Mouse (Mus musculus) thymus, postnatal 36 days (tissue): ENCODE results near the gene Dedd2.
"Not testable (repeated sequence)": the region's sequence is repeated elsewhere in the genome, so short reads cannot be mapped to it uniquely, and the experiment has no call there.

Experiments used
- DNase-seq, 2 experiments: peaks; one replicate each; pipeline ENCODE4 v3.0.0; 2022; ENCODE audit warnings: mixed read lengths in 2 of 2

Gene Dedd2

GRCm38 (mm10) chr7:25220457-25221101 is at the start of gene Dedd2:
Gene Dedd2, minus strand, starts transcription at chr7:25220615.
- DNase-seq = peak in 1 of 2 experiments; percentile 51

- peak; percentile 47 to 51 for DNase-seq
These were observed 49.3 kb upstream of the Dedd2 start for GRCm38 (mm10) chr7:25269545-25270271.

- DNase-seq = peak; percentile 41 to 46
These were observed 48.6 kb upstream of the Dedd2 start for GRCm38 (mm10) chr7:25269029-25269428.

GRCm38 (mm10) chr7:25268588-25268987 is 48.2 kb upstream of the Dedd2 start:
- DNase-seq = no peak

- DNase-seq = peak; percentile 97 to 100
These were observed 47.5 kb upstream of the Dedd2 start for GRCm38 (mm10) chr7:25267751-25268463.

- peak; percentile 97 to 99 for DNase-seq
These were observed 46.9 kb upstream of the Dedd2 start, which contains the start of gene Cic for GRCm38 (mm10) chr7:25267301-25267750. Gene Cic, plus strand, starts transcription at chr7:25267704.

- no peak for DNase-seq
These were observed 46.0 kb upstream of the Dedd2 start for GRCm38 (mm10) chr7:25266180-25266962.

- DNase-seq = not testable (repeated sequence)
These were observed 45.3 kb upstream of the Dedd2 start for GRCm38 (mm10) chr7:25265743-25266142.

GRCm38 (mm10) chr7:25263968-25264870 is 43.8 kb upstream of the Dedd2 start:
- no peak for DNase-seq

- no peak for DNase-seq
These were observed 41.5 kb upstream of the Dedd2 start for GRCm38 (mm10) chr7:25261896-25262295.

- DNase-seq = no peak
These were observed 31.4 kb upstream of the Dedd2 start for GRCm38 (mm10) chr7:25251822-25252221.

- peak; percentile 22 to 65 for DNase-seq
These were observed 30.8 kb upstream of the Dedd2 start for GRCm38 (mm10) chr7:25251071-25251791.

GRCm38 (mm10) chr7:25250141-25250972 is 29.9 kb upstream of the Dedd2 start, which contains the start of gene Erf:
Gene Erf, minus strand, starts transcription at chr7:25250761.
- peak; percentile 94 to 95 for DNase-seq

GRCm38 (mm10) chr7:25249314-25250140 is 29.1 kb upstream of the Dedd2 start:
- DNase-seq = peak; percentile 80 to 86

GRCm38 (mm10) chr7:25248846-25249313 is 28.5 kb upstream of the Dedd2 start:
- DNase-seq = no peak

- peak in 1 of 2 experiments; percentile 46 for DNase-seq
These were observed 27.7 kb upstream of the Dedd2 start for GRCm38 (mm10) chr7:25248018-25248647.

- no peak for DNase-seq
These were observed 27.1 kb upstream of the Dedd2 start for GRCm38 (mm10) chr7:25247498-25247897.

- DNase-seq = no peak
These were observed 26.3 kb upstream of the Dedd2 start for GRCm38 (mm10) chr7:25246759-25247137.
